Mouse (Mus musculus) hindbrain, embryonic 11.5 days (tissue): ENCODE measurements at regions not wholly inside any gene's neighbourhood (a gene's known extent, or its start where the extent isn't known, plus 50 kb on each side); places are given as distances from the start of the nearest gene placed in this dataset.

Source experiments
- ATAC-seq: fragments of 200-750 bp; cut with Nextera tagmentation; 2 replicates; pipeline ENCODE4 v1.8.0; 2017; ENCODE audit warnings: mild to moderate bottlenecking, moderate TSS enrichment, moderate library complexity; ENCODE audit not compliant: low FRiP score
- DNase-seq: peaks from one replicate; pipeline ENCODE4 v3.0.0-alpha.2; 2015; ENCODE audit warnings: low spot score
- H3K27ac ChIP-seq: fragments of 300-500 bp; sonication (generic); 2 replicates; pipeline ENCODE4 v1.5.1; 2014; ENCODE audit warnings: mild to moderate bottlenecking, low read depth, low read length
- H3K27me3 ChIP-seq: fragments of 300-500 bp; sonication (generic); 2 replicates; pipeline ENCODE4 v1.6.1; 2014; ENCODE audit warnings: mild to moderate bottlenecking, low read length, moderate library complexity, mixed read lengths; ENCODE audit not compliant: control insufficient read depth, insufficient read depth
- H3K36me3 ChIP-seq: fragments of 300-500 bp; sonication (generic); 2 replicates; pipeline ENCODE4 v1.6.1; 2014; ENCODE audit warnings: mild to moderate bottlenecking, low read length, moderate library complexity, mixed read lengths; ENCODE audit not compliant: control insufficient read depth, insufficient read depth
- H3K4me1 ChIP-seq: fragments of 300-500 bp; sonication (generic); replicated peaks from 2 replicates; pipeline ENCODE4 v1.6.1; 2014; ENCODE audit warnings: low read length, mixed read lengths; ENCODE audit not compliant: control insufficient read depth, insufficient read depth
- H3K4me2 ChIP-seq: fragments of 300-500 bp; sonication (generic); replicated peaks from 2 replicates; pipeline ENCODE4 v1.6.1; 2014; ENCODE audit warnings: mild to moderate bottlenecking, low read depth, low read length
- H3K4me3 ChIP-seq: fragments of 300-500 bp; sonication (generic); 2 replicates; pipeline ENCODE4 v1.5.1; 2014; ENCODE audit warnings: low read depth, low read length
- H3K9ac ChIP-seq: fragments of 300-500 bp; sonication (generic); 2 replicates; pipeline ENCODE4 v1.6.1; 2014; ENCODE audit warnings: low read depth, low read length
- H3K9me3 ChIP-seq: fragments of 300-500 bp; sonication (generic); 2 replicates; pipeline ENCODE4 v1.6.1; 2016; ENCODE audit warnings: low read length; ENCODE audit not compliant: control insufficient read depth
- WGBS: fragments of 180-500 bp; shearing (Covaris S2); extraction: QIAGEN DNeasy Blood & Tissue Kit; methylation state at CpG from one replicate; pipeline ENCODE4 v1.1.7; 2014; 5-methylcytosine and 5-hydroxymethylcytosine counted together

DNA sequence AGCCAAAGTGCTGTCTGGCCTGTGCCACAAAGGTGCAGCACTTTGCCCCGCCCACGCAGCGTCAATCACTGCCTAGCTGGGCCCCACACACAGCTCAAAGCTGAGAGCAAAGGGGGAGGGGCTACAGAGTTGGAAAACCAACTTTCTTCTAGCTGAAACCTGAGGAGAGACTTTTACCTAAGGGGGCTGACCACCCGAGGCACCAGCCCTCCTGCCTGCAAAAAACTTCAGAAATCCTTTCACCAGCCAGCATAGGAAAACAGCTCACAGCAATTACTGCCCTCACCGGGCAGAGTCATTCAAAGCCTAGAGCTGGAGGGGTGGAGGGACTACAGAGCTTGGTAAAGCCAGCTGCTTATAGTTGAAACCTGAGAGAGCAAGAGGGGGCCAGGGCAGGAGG lies 74.6 kb upstream of the Pabpc5 start:
- no peak overlapping the region for H3K9ac ChIP-seq
- DNase-seq = peak; percentile 17
- peak; percentile 63 for ATAC-seq
- no peaks in the 10 kb centered on the region for H3K9me3 ChIP-seq
- no peak overlapping the region for H3K4me3 ChIP-seq
- H3K4me2 ChIP-seq = no peak overlapping the region
- no peak overlapping the region for H3K27ac ChIP-seq
- no peaks in the 10 kb centered on the region for H3K4me1 ChIP-seq
- 32% methylated on average over 5 of the region's 5 CpGs for WGBS
- no peaks in the 10 kb centered on the region for H3K27me3 ChIP-seq
- no peaks in the 10 kb centered on the region for H3K36me3 ChIP-seq
